Mouse (Mus musculus) MEL (cell line): Measurements from ENCODE around the gene Mrps26. TPM values are rescaled to one million over a fixed set of nuclear protein-coding genes. Genes with fewer than 3 reads are reported as not detected.
A peak's percentile ranks its signal among the peaks of the same experiment; 100 is the strongest.

Source experiments
- DNase-seq: peaks from one replicate; pipeline ENCODE4 v3.0.0; 2011; ENCODE audit warnings: low read depth, low spot score
- H3K27ac ChIP-seq: 2 replicates; pipeline ENCODE4 v1.5.1; 2012; ENCODE audit warnings: low read depth, mild to moderate bottlenecking, control low read depth, low read length, moderate library complexity; ENCODE audit not compliant: control insufficient read depth
- H3K27me3 ChIP-seq, 2 experiments: fragments of 150-350 bp in 1 of 2; sonication (generic) in 1 of 2; 2 replicates each; pipeline ENCODE4 v1.6.1; 2012; ENCODE audit warnings: low read length in 2 of 2, mild to moderate bottlenecking in 2 of 2, improper control_type of control experiment in 1 of 2, moderate library complexity in 1 of 2; ENCODE audit not compliant: insufficient read depth in 2 of 2, control insufficient read depth in 1 of 2
- H3K36me3 ChIP-seq, 2 experiments: 2 replicates each; pipeline ENCODE4 v1.6.1; 2012 to 2014; ENCODE audit warnings: low read length in 2 of 2, improper control_type of control experiment in 1 of 2, inconsistent platforms in 1 of 2, mild to moderate bottlenecking in 1 of 2; ENCODE audit not compliant: insufficient read depth in 2 of 2, control insufficient read depth in 1 of 2
- H3K4me1 ChIP-seq, 2 experiments: fragments of 150-350 bp in 1 of 2; sonication (generic) in 1 of 2; 2 replicates each; pipeline ENCODE4 v1.6.1; 2012; ENCODE audit warnings: low read length in 2 of 2, improper control_type of control experiment in 1 of 2, mild to moderate bottlenecking in 1 of 2; ENCODE audit not compliant: insufficient read depth in 2 of 2, control insufficient read depth in 1 of 2
- H3K4me3 ChIP-seq, 2 experiments: fragments of 150-350 bp in 1 of 2; sonication (generic) in 1 of 2; 2 replicates each; pipeline ENCODE4 v1.5.1; 2012; ENCODE audit warnings: low read depth in 2 of 2, low read length in 2 of 2, mild to moderate bottlenecking in 2 of 2, moderate library complexity in 2 of 2, control low read depth in 1 of 2, improper control_type of control experiment in 1 of 2; ENCODE audit not compliant: control insufficient read depth in 1 of 2, insufficient read depth in 1 of 2
- H3K79me2 ChIP-seq: 2 replicates; pipeline ENCODE4 v1.6.1; 2012; ENCODE audit warnings: mild to moderate bottlenecking, low read length, moderate library complexity; ENCODE audit not compliant: control insufficient read depth, poor library complexity, insufficient read depth
- H3K9ac ChIP-seq: 2 replicates; pipeline ENCODE4 v1.6.1; 2012; ENCODE audit warnings: low read depth, mild to moderate bottlenecking, control low read depth, low read length, moderate library complexity; ENCODE audit not compliant: control insufficient read depth, poor library complexity, severe bottlenecking
- H3K9me3 ChIP-seq: fragments of 150-350 bp; sonication (generic); replicated peaks from 2 replicates; pipeline ENCODE4 v1.6.1; 2012; ENCODE audit warnings: mild to moderate bottlenecking, low read length, improper control_type of control experiment, moderate library complexity; ENCODE audit not compliant: insufficient read depth
- BHLHE40 ChIP-seq: IDR thresholded peaks from 2 replicates; pipeline ENCODE4 v1.6.1; 2012; ENCODE audit warnings: low read depth, mild to moderate bottlenecking, inconsistent platforms, low read length, improper control_type of control experiment, borderline replicate concordance
- CHD1 ChIP-seq: IDR thresholded peaks from 2 replicates; pipeline ENCODE4 v1.6.1; 2012; ENCODE audit warnings: low read depth, mild to moderate bottlenecking, inconsistent platforms, low read length, improper control_type of control experiment
- CHD2 ChIP-seq: IDR thresholded peaks from 2 replicates; pipeline ENCODE4 v1.6.1; 2011; ENCODE audit warnings: low read length, improper control_type of control experiment
- CTCF ChIP-seq, 3 experiments: IDR thresholded peaks in 2 of 3; conservative IDR thresholded peaks in 1 of 3; 2 replicates each; pipeline ENCODE4 v1.5.1; 2011 to 2012; ENCODE audit warnings: low read length in 3 of 3, low read depth in 2 of 3, mild to moderate bottlenecking in 2 of 3, improper control_type of control experiment in 1 of 3, inconsistent platforms in 1 of 3, mixed read lengths in 1 of 3, moderate library complexity in 1 of 3; ENCODE audit not compliant: control insufficient read depth in 1 of 3, insufficient read depth in 1 of 3, poor library complexity in 1 of 3, severe bottlenecking in 1 of 3
- GATA1 ChIP-seq: IDR thresholded peaks from 2 replicates; pipeline ENCODE4 v1.6.1; 2011; ENCODE audit warnings: low read depth, low read length, improper control_type of control experiment
- JUND ChIP-seq: IDR thresholded peaks from 2 replicates; pipeline ENCODE4 v1.6.1; 2011; ENCODE audit warnings: low read depth, mild to moderate bottlenecking, improper control_type of control experiment, low read length
- KAT2A ChIP-seq: conservative IDR thresholded peaks from 2 replicates; pipeline ENCODE4 v1.6.1; 2012; ENCODE audit warnings: low read depth, low read length, improper control_type of control experiment, inconsistent platforms
- MAFK ChIP-seq: IDR thresholded peaks from 2 replicates; pipeline ENCODE4 v1.6.1; 2011; ENCODE audit warnings: low read depth, mild to moderate bottlenecking, low read length, improper control_type of control experiment, borderline replicate concordance
- MAX ChIP-seq: IDR thresholded peaks from 2 replicates; pipeline ENCODE4 v1.6.1; 2011; ENCODE audit warnings: low read length, improper control_type of control experiment
- MEF2A ChIP-seq: IDR thresholded peaks from 2 replicates; pipeline ENCODE4 v1.6.1; 2014; ENCODE audit warnings: low read depth, mild to moderate bottlenecking, inconsistent platforms, low read length, improper control_type of control experiment; ENCODE audit not compliant: poor library complexity, insufficient replicate concordance, severe bottlenecking; ENCODE audit errors: extremely low read depth
- MYB ChIP-seq: IDR thresholded peaks from 2 replicates; pipeline ENCODE4 v1.6.1; 2011; ENCODE audit warnings: mild to moderate bottlenecking, low read depth, low read length, improper control_type of control experiment
- MYC ChIP-seq: IDR thresholded peaks from 2 replicates; pipeline ENCODE4 v1.6.1; 2011; ENCODE audit warnings: low read depth, mild to moderate bottlenecking, low read length, improper control_type of control experiment, moderate library complexity
- NELFE ChIP-seq: IDR thresholded peaks from 2 replicates; pipeline ENCODE4 v1.6.1; 2011; ENCODE audit warnings: low read depth, low read length, improper control_type of control experiment
- POLR2AphosphoS2 ChIP-seq: IDR thresholded peaks from 2 replicates; pipeline ENCODE4 v1.6.1; 2011; ENCODE audit warnings: low read length, improper control_type of control experiment
- RAD21 ChIP-seq: IDR thresholded peaks from 2 replicates; pipeline ENCODE4 v1.6.1; 2011; ENCODE audit warnings: mild to moderate bottlenecking, low read depth, low read length, improper control_type of control experiment
- SIN3A ChIP-seq: IDR thresholded peaks from 2 replicates; pipeline ENCODE4 v1.6.1; 2012; ENCODE audit warnings: low read length, improper control_type of control experiment, inconsistent platforms
- SMC3 ChIP-seq: IDR thresholded peaks from 2 replicates; pipeline ENCODE4 v1.6.1; 2011; ENCODE audit warnings: low read depth, low read length, improper control_type of control experiment
- TBP ChIP-seq: IDR thresholded peaks from 2 replicates; pipeline ENCODE4 v1.8.0; 2011; ENCODE audit warnings: low read depth, low read length, improper control_type of control experiment
- TCF12 ChIP-seq: IDR thresholded peaks from 2 replicates; pipeline ENCODE4 v1.6.1; 2014; ENCODE audit warnings: low read depth, mild to moderate bottlenecking, inconsistent platforms, low read length, improper control_type of control experiment, moderate library complexity
- ZC3H11A ChIP-seq: IDR thresholded peaks from 2 replicates; pipeline ENCODE4 v1.6.1; 2012; ENCODE audit warnings: low read depth, mild to moderate bottlenecking, inconsistent platforms, low read length, improper control_type of control experiment
- ZMIZ1 ChIP-seq: IDR thresholded peaks from 2 replicates; pipeline ENCODE4 v1.6.1; 2012; ENCODE audit warnings: low read depth, mild to moderate bottlenecking, inconsistent platforms, low read length, improper control_type of control experiment, moderate library complexity
- polyA plus RNA-seq, 2 experiments: library from polyadenylated mRNA; stranded (reverse) in 1 of 2; unstranded in 1 of 2; fragments of >175 nt in 1 of 2; fragments of >200 nt in 1 of 2; gene quantifications; 2 replicates each; pipeline versions ENCODE4 v1.2.1 to v1.2.4; 2012; ENCODE audit warnings: low replicate concordance in 2 of 2, low read depth in 1 of 2; ENCODE audit not compliant: insufficient read length in 2 of 2, insufficient read depth in 1 of 2, missing spikeins in 1 of 2
- total RNA-seq: library from RNA; depleted of rRNA; stranded (reverse); fragments of 300-350 nt; gene quantifications from 2 replicates; pipeline ENCODE4 v1.2.3, GENCODE M21; 2012; rRNA removed

The Mrps26 gene
- total and polyA plus RNA-seq, 3 experiments = 121 to 154 TPM; not detected in 1

GRCm38 (mm10) chr2:130613091-130613490 lies 49.5 kb downstream of the Mrps26 start:
- DNase-seq = peak; percentile 50
- Histone ChIP-seq H3K36me3 (peaks cover 0 to 14% of the 10 kb centered on the region in 2 experiments; a peak in 2 of 4 replicates), H3K27ac (no peak overlapping the region)

More at GRCm38 (mm10) chr2:130613091-130613490, 49.5 kb downstream of the Mrps26 start:
- Histone ChIP-seq H3K4me1 (no peaks in the 10 kb centered on the region), H3K27me3 (no peaks in the 10 kb centered on the region), H3K9ac (no peak overlapping the region), H3K4me3 (no peak overlapping the region), H3K9me3 (no peaks in the 10 kb centered on the region), H3K79me2 (peaks cover 1% of the 10 kb centered on the region; the same call in 1 of the 2 replicates)
- TF ChIP-seq MYC = no peak
- TF ChIP-seq POLR2AphosphoS2 = 0 out of 2 replicates have a peak, but pooled peaks have one; percentile 37
- TF ChIP-seq KAT2A = no peak
- TF ChIP-seq MAX = no peak
- peak; percentile 43 for TF ChIP-seq RAD21
- TF ChIP-seq MYB = no peak
- TF ChIP-seq SIN3A = no peak
- no peak for TF ChIP-seq CHD1
- TF ChIP-seq MEF2A = no peak
- TF ChIP-seq CHD2 = no peak
- no peak for TF ChIP-seq ZMIZ1
- no peak for TF ChIP-seq GATA1
- no peak for TF ChIP-seq ZC3H11A
- no peak for TF ChIP-seq TCF12
- peak; percentile 42 to 60 (median 42) for TF ChIP-seq CTCF (IDR thresholded peaks at IDR 0.05 in 2 of 3, conservative IDR thresholded peaks at IDR 0.05 in 1 of 3; ENCODE audit: control insufficient read depth in 1 of 3, insufficient read depth in 1 of 3, low read depth in 2 of 3, low read length in 3 of 3, poor library complexity in 1 of 3, severe bottlenecking in 1 of 3)
- TF ChIP-seq MAFK = no peak
- TF ChIP-seq JUND = no peak
- peak; percentile 53 for TF ChIP-seq SMC3
- TF ChIP-seq TBP = no peak
- TF ChIP-seq NELFE = no peak
- no peak for TF ChIP-seq BHLHE40

Other genes with a start within 250 kb of the Mrps26 start
- 6.5 and 8.2 TPM in 2 replicates for gene Cpxm1, start 166.2 kb upstream of the Mrps26 start, total RNA-seq
- gene Cpxm1, start 166.2 kb upstream of the Mrps26 start, polyA plus RNA-seq = 10 to 100 TPM in 1 of 2 experiments, not detected in 1; 10.7 TPM
- gene Gm28372, start 158.5 kb upstream of the Mrps26 start, total RNA-seq = not detected in 2 replicates
- gene Gm28372, start 158.5 kb upstream of the Mrps26 start, polyA plus RNA-seq = not detected
- not detected in 2 replicates for gene 1700020A23Rik, start 158.5 kb upstream of the Mrps26 start, total RNA-seq
- gene 1700020A23Rik, start 158.5 kb upstream of the Mrps26 start, polyA plus RNA-seq = not detected
- not detected in 2 replicates for gene Tmem239, start 157.3 kb upstream of the Mrps26 start, total RNA-seq
- under 1 TPM in 1 of 2 experiments, not detected in 1; 0.11 TPM for gene Tmem239, start 157.3 kb upstream of the Mrps26 start, polyA plus RNA-seq
- gene Vps16, start 139.4 kb upstream of the Mrps26 start, total RNA-seq = 86.2 and 90.0 TPM in 2 replicates
- gene Vps16, start 139.4 kb upstream of the Mrps26 start, polyA plus RNA-seq = 100 to 1,000 TPM in 1 of 2 experiments, not detected in 1; 114 TPM
- gene Pced1a, start 139.0 kb upstream of the Mrps26 start, total RNA-seq = 5.1 and 6.5 TPM in 2 replicates
- gene Pced1a, start 139.0 kb upstream of the Mrps26 start, polyA plus RNA-seq = 10 to 100 TPM in 1 of 2 experiments, not detected in 1; 13.7 TPM
- gene Ptpra, start 113.5 kb upstream of the Mrps26 start, total RNA-seq = 28.1 and 33.0 TPM in 2 replicates
- gene Ptpra, start 113.5 kb upstream of the Mrps26 start, polyA plus RNA-seq = 10 to 100 TPM in 1 of 2 experiments, not detected in 1; 68.3 TPM
- not detected in 2 replicates for gene Oxt, start 12.4 kb downstream of the Mrps26 start, total RNA-seq
- gene Oxt, start 12.4 kb downstream of the Mrps26 start, polyA plus RNA-seq = under 1 TPM in 1 of 2 experiments, not detected in 1; 0.14 TPM
- gene Avp, start 18.8 kb downstream of the Mrps26 start, total RNA-seq = not detected in 2 replicates
- not detected for gene Avp, start 18.8 kb downstream of the Mrps26 start, polyA plus RNA-seq
- 13.6 and 15.3 TPM in 2 replicates for gene Fastkd5, start 66.3 kb downstream of the Mrps26 start, total RNA-seq
- gene Fastkd5, start 66.3 kb downstream of the Mrps26 start, polyA plus RNA-seq = 10 to 100 TPM in 1 of 2 experiments, not detected in 1; 11.7 TPM
- gene Ubox5, start 66.3 kb downstream of the Mrps26 start, total RNA-seq = 5.1 and 5.4 TPM in 2 replicates
- gene Ubox5, start 66.3 kb downstream of the Mrps26 start, polyA plus RNA-seq = 10 to 100 TPM in 1 of 2 experiments, not detected in 1; 11.2 TPM
- 1.9 and 2.1 TPM in 2 replicates for gene Lzts3, start 79.1 kb downstream of the Mrps26 start, total RNA-seq
- 1 to 10 TPM in 1 of 2 experiments, not detected in 1; 4.5 TPM for gene Lzts3, start 79.1 kb downstream of the Mrps26 start, polyA plus RNA-seq
- gene Ddrgk1, start 100.9 kb downstream of the Mrps26 start, total RNA-seq = 44.7 and 52.7 TPM in 2 replicates
- 10 to 100 TPM in 1 of 2 experiments, not detected in 1; 73.6 TPM for gene Ddrgk1, start 100.9 kb downstream of the Mrps26 start, polyA plus RNA-seq
- gene Itpa, start 103.9 kb downstream of the Mrps26 start, total RNA-seq = 130 and 137 TPM in 2 replicates
- 100 to 1,000 TPM in 1 of 2 experiments, not detected in 1; 102 TPM for gene Itpa, start 103.9 kb downstream of the Mrps26 start, polyA plus RNA-seq
- gene Slc4a11, start 133.8 kb downstream of the Mrps26 start, total RNA-seq = 0.13 and 0.31 TPM in 2 replicates
- 1 to 10 TPM in 1 of 2 experiments, not detected in 1; 1.6 TPM for gene Slc4a11, start 133.8 kb downstream of the Mrps26 start, polyA plus RNA-seq